Mouse (Mus musculus): ENCODE data around the gene Glt28d2. TPM values are rescaled to one million over a fixed set of nuclear protein-coding genes. Genes with fewer than 3 reads are reported as not detected.

Gene Glt28d2
- polyA plus RNA-seq, 1 experiment from 2014 or later, result 0.28 TPM

- no peak for ATAC-seq (ENCODE audit: insufficient read depth)
- no peak overlapping the region for H3K9ac ChIP-seq
- no peaks in the 10 kb centered on the region for H3K9me3 ChIP-seq (replicated peaks)
- WGBS (ENCODE audit: insufficient replicate concordance), result 73% methylated on average over 15 of the region's 15 CpGs
- no peak overlapping the region for H3K27ac ChIP-seq (replicated peaks)
- no peaks in the 10 kb centered on the region for H3K4me1 ChIP-seq (replicated peaks)
- H3K27me3 ChIP-seq, result no peaks in the 10 kb centered on the region
- no peak overlapping the region for H3K4me3 ChIP-seq (replicated peaks)
- H3K36me3 ChIP-seq (replicated peaks), result no peaks in the 10 kb centered on the region
- no peak overlapping the region for H3K4me2 ChIP-seq
These were observed 66.3 kb downstream of the Glt28d2 start for GRCm38 (mm10) chr3:85820839-85821548.

Other genes starting within 250 kb of the Glt28d2 start
- gene Fam160a1, start 70.2 kb downstream of the Glt28d2 start, polyA plus RNA-seq (2015; fragmentation: Nextera tagmentation; extraction: Ambion mirVana), result 0.28 and 0.30 TPM in 2 replicates
- 0.24 and 0.79 TPM in 2 replicates for gene Gm37240, start within 50 bp of the Glt28d2 start, polyA plus RNA-seq (2015; fragmentation: Nextera tagmentation; extraction: Ambion mirVana)
- 7.0 and 10.7 TPM in 2 replicates for gene Sh3d19, start 83.6 kb upstream of the Glt28d2 start, polyA plus RNA-seq (2015; fragmentation: Nextera tagmentation; extraction: Ambion mirVana)
- gene Prss48, start 115.0 kb upstream of the Glt28d2 start, polyA plus RNA-seq (2015; fragmentation: Nextera tagmentation; extraction: Ambion mirVana), result not detected in 2 replicates